Mouse (Mus musculus): Measurements from ENCODE around the gene Fuz.

Fuz gene

GRCm38 (mm10) chr7:44942904-44943303, 47.0 kb downstream of the Fuz start, which contains the start of gene Tsks:
Gene Tsks, plus strand, starts transcription at chr7:44943204.
- no peak for DNase-seq

GRCm38 (mm10) chr7:44949922-44950321, 54.0 kb downstream of the Fuz start:
- DNase-seq: no peak

- peak; percentile 88 for DNase-seq
These were observed 56.1 kb downstream of the Fuz start for GRCm38 (mm10) chr7:44951960-44952359.

Data from kidney, adult 9 months (tissue).